Mouse (Mus musculus) liver, adult 2 months (tissue): Measurements from ENCODE around the gene Lsr. TPM values are rescaled to one million over a fixed set of nuclear protein-coding genes. Genes with fewer than 3 reads are reported as not detected.

Experiments used
- DNase-seq: peaks from one replicate; pipeline ENCODE4 v3.0.0-alpha.2; 2011; ENCODE audit warnings: low read depth, low spot score; ENCODE audit errors: extremely low read depth
- H3K27ac ChIP-seq: fragments of 200-500 bp; replicated peaks from 2 replicates; pipeline ENCODE4 v1.5.1; 2012; ENCODE audit warnings: low read depth, mild to moderate bottlenecking, control low read depth, inconsistent platforms, low read length; ENCODE audit not compliant: insufficient read depth
- H3K27me3 ChIP-seq: fragments of 200-500 bp; 2 replicates; pipeline ENCODE4 v1.6.1; 2012; ENCODE audit warnings: mild to moderate bottlenecking, moderate library complexity, low read length, inconsistent platforms; ENCODE audit not compliant: control insufficient read depth, insufficient read depth
- H3K36me3 ChIP-seq: fragments of 200-500 bp; 2 replicates; pipeline ENCODE4 v1.6.1; 2012; ENCODE audit warnings: low read length, inconsistent platforms; ENCODE audit not compliant: control insufficient read depth, insufficient read depth
- H3K4me1 ChIP-seq: fragments of 200-500 bp; 2 replicates; pipeline ENCODE4 v1.6.1; 2011; ENCODE audit warnings: low read length; ENCODE audit not compliant: control insufficient read depth, insufficient read depth
- H3K4me3 ChIP-seq: fragments of 200-500 bp; 2 replicates; pipeline ENCODE4 v1.5.1; 2011; ENCODE audit warnings: low read depth, mild to moderate bottlenecking, control low read depth, low read length, moderate library complexity; ENCODE audit not compliant: insufficient read depth
- H3K79me2 ChIP-seq: fragments of 200-500 bp; 2 replicates; pipeline ENCODE4 v1.6.1; 2012; ENCODE audit warnings: inconsistent platforms, mild to moderate bottlenecking, low read length, moderate library complexity; ENCODE audit not compliant: control insufficient read depth, insufficient read depth
- H3K9ac ChIP-seq: fragments of 200-500 bp; 2 replicates; pipeline ENCODE4 v1.6.1; 2012; ENCODE audit warnings: low read depth, mild to moderate bottlenecking, control low read depth, inconsistent platforms, low read length
- CTCF ChIP-seq: fragments of 200-500 bp; IDR thresholded peaks from 2 replicates; pipeline ENCODE4 v1.5.1; 2011; ENCODE audit warnings: low read depth, low read length, control low read depth
- POLR2A ChIP-seq: fragments of 200-500 bp; IDR thresholded peaks from 2 replicates; pipeline ENCODE4 v1.6.1; 2011; ENCODE audit warnings: low read length, control low read depth; ENCODE audit not compliant: insufficient read depth; ENCODE audit errors: extremely low read depth
- WGBS: fragments of 180-500 bp; shearing (Covaris S2); methylation state at CpG from one replicate; pipeline ENCODE4 v1.1.7; 2018; 5-methylcytosine and 5-hydroxymethylcytosine counted together
- polyA plus RNA-seq: library from polyadenylated mRNA; depleted of rRNA; stranded (reverse); fragments of >200 nt; gene quantifications from 2 replicates; pipeline ENCODE4 v1.2.3, GENCODE M21; 2012
- total RNA-seq: library from RNA; depleted of rRNA; stranded (reverse); fragments of >200 nt; gene quantifications from 2 replicates; pipeline ENCODE4 v1.2.3, GENCODE M21; 2014

Gene Lsr
- total and polyA plus RNA-seq, 2 experiments = 75.7 to 362 TPM

- Histone ChIP-seq H3K4me3 (no peak overlapping the region), H3K9ac (peak overlapping the region; percentile 48; the same call in 1 of the 2 replicates), H3K79me2 (no peaks in the 10 kb centered on the region), H3K27ac (peak overlapping the region; percentile 75), H3K4me1 (peaks cover 25% of the 10 kb centered on the region), H3K27me3 (no peaks in the 10 kb centered on the region), H3K36me3 (no peaks in the 10 kb centered on the region)
- 35% methylated on average over 9 of the region's 9 CpGs for WGBS
- DNase-seq = peak; percentile 85
- no peak for TF ChIP-seq POLR2A
- TF ChIP-seq CTCF = no peak
Measured at GRCm38 (mm10) chr7:30985357-30985756, 12.1 kb upstream of the Lsr start.

GRCm38 (mm10) chr7:30981703-30982102 lies 8.4 kb upstream of the Lsr start:
- H3K4me3 ChIP-seq = no peak overlapping the region
- H3K4me1 ChIP-seq = peaks cover 11% of the 10 kb centered on the region
- H3K36me3 ChIP-seq = no peaks in the 10 kb centered on the region
- no peaks in the 10 kb centered on the region for H3K79me2 ChIP-seq
- no peaks in the 10 kb centered on the region for H3K27me3 ChIP-seq
- 91% methylated on average over 4 of the region's 4 CpGs for WGBS
- H3K9ac ChIP-seq = no peak overlapping the region
- no peak for TF ChIP-seq CTCF
- no peak for TF ChIP-seq POLR2A
- no peak overlapping the region for H3K27ac ChIP-seq
- no peak for DNase-seq

GRCm38 (mm10) chr7:30973501-30974289 lies 431 bp upstream of the Lsr start, which contains the start of gene Fam187b:
Fam187b (plus strand) TSS chr7:30973790.
- Histone ChIP-seq H3K4me1 (peaks cover 27% of the 10 kb centered on the region), H3K4me3 (peak within 1 kb of the TSS; percentile 82), H3K9ac (peak within 1 kb of the TSS; percentile 98), H3K27me3 (no peaks in the 10 kb centered on the region), H3K79me2 (peaks cover 20% of the 10 kb centered on the region), H3K27ac (peak within 1 kb of the TSS; percentile 96), H3K36me3 (peaks cover 6% of the 10 kb centered on the region; the same call in 1 of the 2 replicates)
- TF ChIP-seq CTCF (peak; percentile 96), POLR2A (no peak)
- DNase-seq = peak; percentile 92
- under 1% methylated on average over 37 of the region's 37 CpGs for WGBS

GRCm38 (mm10) chr7:30972426-30973250 lies 626 bp downstream of the Lsr start:
- WGBS = 4% methylated on average over 41 of the region's 41 CpGs
- peaks cover 31% of the 10 kb centered on the region for H3K4me1 ChIP-seq
- H3K4me3 ChIP-seq = peak overlapping the region; percentile 82
- peak; percentile 64 for DNase-seq
- H3K36me3 ChIP-seq = peaks cover 8% of the 10 kb centered on the region; the same call in 1 of the 2 replicates
- H3K27me3 ChIP-seq = no peaks in the 10 kb centered on the region
- H3K9ac ChIP-seq = peak overlapping the region; percentile 98
- TF ChIP-seq CTCF = no peak
- TF ChIP-seq POLR2A = no peak
- peaks cover 20% of the 10 kb centered on the region for H3K79me2 ChIP-seq
- H3K27ac ChIP-seq = peak overlapping the region; percentile 96

GRCm38 (mm10) chr7:30971901-30972300 lies 1.4 kb downstream of the Lsr start:
- no peaks in the 10 kb centered on the region for H3K27me3 ChIP-seq
- peak overlapping the region; percentile 98 for H3K9ac ChIP-seq
- H3K4me3 ChIP-seq = peak overlapping the region; percentile 82
- peaks cover 39% of the 10 kb centered on the region for H3K4me1 ChIP-seq
- DNase-seq = no peak
- no peak for TF ChIP-seq POLR2A
- TF ChIP-seq CTCF = no peak
- peaks cover 20% of the 10 kb centered on the region for H3K79me2 ChIP-seq
- H3K36me3 ChIP-seq = peaks cover 8% of the 10 kb centered on the region; the same call in 1 of the 2 replicates
- peak overlapping the region; percentile 96 for H3K27ac ChIP-seq
- 52% methylated on average over 15 of the region's 15 CpGs for WGBS
